Mouse (Mus musculus): ENCODE results near the gene Ccdc194.

Ccdc194 gene

GRCm38 (mm10) chr8:71525226-71526050 is at the start of gene Ccdc194:
Gene Ccdc194 (minus strand): TSS chr8:71525711.
- DNase-seq (ENCODE audit: low read depth, low spot score) = no peak

GRCm38 (mm10) chr8:71575020-71575419 is 49.5 kb upstream of the Ccdc194 start:
- DNase-seq (ENCODE audit: low read depth, low spot score) = no peak

GRCm38 (mm10) chr8:71574426-71574825 is 48.9 kb upstream of the Ccdc194 start:
- DNase-seq (ENCODE audit: low read depth, low spot score) = no peak

GRCm38 (mm10) chr8:71572847-71573633 is 47.5 kb upstream of the Ccdc194 start:
- DNase-seq (ENCODE audit: low read depth, low spot score) = no peak

GRCm38 (mm10) chr8:71572077-71572476 is 46.6 kb upstream of the Ccdc194 start:
- no peak for DNase-seq (ENCODE audit: low read depth, low spot score)

GRCm38 (mm10) chr8:71570291-71570954 is 44.9 kb upstream of the Ccdc194 start:
- peak; percentile 100 for DNase-seq (ENCODE audit: low read depth, low spot score)

GRCm38 (mm10) chr8:71569366-71570290 is 44.1 kb upstream of the Ccdc194 start:
- peak; percentile 98 for DNase-seq (ENCODE audit: low read depth, low spot score)

- no peak for DNase-seq (ENCODE audit: low read depth, low spot score)
Observed at GRCm38 (mm10) chr8:71568941-71569340, 43.4 kb upstream of the Ccdc194 start.

GRCm38 (mm10) chr8:71568387-71568937 is 43.0 kb upstream of the Ccdc194 start, which contains the start of gene Slc27a1:
Gene Slc27a1 (plus strand): TSS chr8:71568882.
- DNase-seq (ENCODE audit: low read depth, low spot score) = no peak

GRCm38 (mm10) chr8:71567587-71567986 is 42.1 kb upstream of the Ccdc194 start:
- DNase-seq (ENCODE audit: low read depth, low spot score) = no peak

GRCm38 (mm10) chr8:71566501-71566900 is 41.0 kb upstream of the Ccdc194 start, which contains the start of gene Nxnl1:
Gene Nxnl1 (minus strand): TSS chr8:71566601.
- DNase-seq (ENCODE audit: low read depth, low spot score) = no peak

GRCm38 (mm10) chr8:71563992-71564391 is 38.5 kb upstream of the Ccdc194 start:
- no peak for DNase-seq (ENCODE audit: low read depth, low spot score)

GRCm38 (mm10) chr8:71562751-71563150 is 37.2 kb upstream of the Ccdc194 start:
- peak; percentile 69 for DNase-seq (ENCODE audit: low read depth, low spot score)

GRCm38 (mm10) chr8:71561401-71561800 is 35.9 kb upstream of the Ccdc194 start:
- peak; percentile 85 for DNase-seq (ENCODE audit: low read depth, low spot score)

- no peak for DNase-seq (ENCODE audit: low read depth, low spot score)
Observed at GRCm38 (mm10) chr8:71560765-71561164, 35.3 kb upstream of the Ccdc194 start.

GRCm38 (mm10) chr8:71560071-71560470 is 34.6 kb upstream of the Ccdc194 start:
- no peak for DNase-seq (ENCODE audit: low read depth, low spot score)

- DNase-seq (ENCODE audit: low read depth, low spot score) = peak; percentile 98
Observed at GRCm38 (mm10) chr8:71558958-71559690, 33.6 kb upstream of the Ccdc194 start.

GRCm38 (mm10) chr8:71558071-71558957 is 32.8 kb upstream of the Ccdc194 start, which contains the start of gene Tmem221:
Gene Tmem221 (minus strand): TSS chr8:71558871.
- peak; percentile 30 for DNase-seq (ENCODE audit: low read depth, low spot score)

GRCm38 (mm10) chr8:71554644-71555043 is 29.1 kb upstream of the Ccdc194 start:
- DNase-seq (ENCODE audit: low read depth, low spot score) = no peak
